Mouse (Mus musculus) cerebellum, adult 2 months (tissue): ENCODE data around the gene Fmod.

Source experiments
- CTCF ChIP-seq: fragments of 200-500 bp; IDR thresholded peaks from 2 replicates; pipeline ENCODE4 v1.5.1; 2011; ENCODE audit warnings: low read depth, mild to moderate bottlenecking, control low read depth, low read length, moderate library complexity, borderline replicate concordance; ENCODE audit not compliant: insufficient read depth
- POLR2A ChIP-seq: fragments of 200-500 bp; IDR thresholded peaks from 2 replicates; pipeline ENCODE4 v1.6.1; 2011; ENCODE audit warnings: low read length, control low read depth, borderline replicate concordance; ENCODE audit not compliant: insufficient read depth

GRCm38 (mm10) chr1:134086017-134086416 is 49.0 kb downstream of the Fmod start:
- no peak for TF ChIP-seq CTCF
- no peak for TF ChIP-seq POLR2A
